Mouse (Mus musculus) erythroblast, embryonic 14.5 days (primary cell): ENCODE results near the gene Bmp2k.

Source experiments
- GATA1 ChIP-seq: IDR thresholded peaks from 2 replicates; pipeline ENCODE4 v1.6.1; 2012; ENCODE audit warnings: low read length, inconsistent platforms, mixed read lengths
- TAL1 ChIP-seq: IDR thresholded peaks from 3 replicates; pipeline ENCODE4 v1.6.1; 2012; ENCODE audit warnings: low read length, inconsistent platforms, mixed read lengths

DNA sequence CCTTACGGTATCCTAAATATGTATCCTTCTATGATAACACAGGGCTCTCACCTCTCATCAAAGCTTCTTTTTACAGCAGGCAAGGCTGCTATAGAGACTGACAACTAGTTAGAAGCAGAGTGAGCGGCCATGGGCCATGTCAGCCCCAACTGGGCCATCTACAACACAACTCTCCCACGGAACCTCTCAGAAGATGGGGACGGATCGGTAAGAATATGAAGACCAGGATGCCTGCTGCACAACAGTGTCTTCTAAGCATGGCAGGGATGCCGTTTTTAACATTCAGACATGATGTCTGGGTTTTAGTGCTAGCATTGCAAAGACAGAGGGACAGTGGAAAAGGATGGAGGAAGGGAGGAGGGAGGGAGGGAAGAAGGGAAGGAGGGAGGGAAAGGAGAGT, 6.3 kb upstream of the Bmp2k start:
- TF ChIP-seq GATA1 (no peak), TAL1 (no peak)
